Mouse (Mus musculus): ENCODE results near the gene Bsx. TPM values are rescaled to one million over a fixed set of nuclear protein-coding genes. Genes with fewer than 3 reads are reported as not detected.

Gene Bsx
- not detected in 2 replicates for polyA plus RNA-seq (2015; fragmentation: Nextera tagmentation; extraction: Ambion mirVana)

GRCm38 (mm10) chr9:40873556-40874470, at the start of gene Bsx:
Bsx (plus strand) TSS chr9:40874127.
- Histone ChIP-seq H3K36me3 (no peaks in the 10 kb centered on the region), H3K4me2 (peak within 1 kb of the TSS; percentile 57), H3K9ac (no peak within 1 kb of the TSS), H3K4me3 (replicated peaks) (peak within 1 kb of the TSS; percentile 29), H3K27ac (no peak within 1 kb of the TSS), H3K9me3 (replicated peaks) (no peaks in the 10 kb centered on the region), H3K4me1 (peaks cover 26% of the 10 kb centered on the region), H3K27me3 (peaks cover 99% of the 10 kb centered on the region)
- peak; percentile 90 for ATAC-seq (replicated peaks; ENCODE audit: low FRiP score)
- 3% methylated on average over 31 of the region's 32 CpGs for WGBS

GRCm38 (mm10) chr9:40825601-40826000, 48.3 kb upstream of the Bsx start:
- no peak overlapping the region for H3K4me3 ChIP-seq (replicated peaks)
- H3K4me2 ChIP-seq, result no peak overlapping the region
- H3K36me3 ChIP-seq, result no peaks in the 10 kb centered on the region
- no peak for ATAC-seq (replicated peaks; ENCODE audit: low FRiP score)
- H3K9ac ChIP-seq, result no peak overlapping the region
- peaks cover 13% of the 10 kb centered on the region for H3K4me1 ChIP-seq
- 38% methylated on average over 6 of the region's 6 CpGs for WGBS
- no peaks in the 10 kb centered on the region for H3K9me3 ChIP-seq (replicated peaks)
- no peak overlapping the region for H3K27ac ChIP-seq
- no peaks in the 10 kb centered on the region for H3K27me3 ChIP-seq

- Histone ChIP-seq H3K27ac (no peak overlapping the region), H3K9me3 (replicated peaks) (no peaks in the 10 kb centered on the region), H3K4me2 (no peak overlapping the region), H3K4me1 (peaks cover 4% of the 10 kb centered on the region), H3K27me3 (no peaks in the 10 kb centered on the region), H3K9ac (no peak overlapping the region), H3K4me3 (replicated peaks) (no peak overlapping the region), H3K36me3 (no peaks in the 10 kb centered on the region)
- ATAC-seq (replicated peaks; ENCODE audit: low FRiP score), result no peak
- WGBS, result 80% methylated on average over 4 of the region's 4 CpGs
These were observed 46.6 kb upstream of the Bsx start for GRCm38 (mm10) chr9:40827366-40827765.

GRCm38 (mm10) chr9:40834569-40834968, 39.4 kb upstream of the Bsx start:
- Histone ChIP-seq H3K4me3 (replicated peaks) (no peak overlapping the region), H3K9ac (no peak overlapping the region), H3K9me3 (replicated peaks) (no peaks in the 10 kb centered on the region), H3K4me1 (no peaks in the 10 kb centered on the region; the same call in 1 of the 2 replicates), H3K27ac (no peak overlapping the region), H3K27me3 (no peaks in the 10 kb centered on the region), H3K36me3 (no peaks in the 10 kb centered on the region), H3K4me2 (no peak overlapping the region)
- 3% methylated on average over 12 of the region's 12 CpGs for WGBS
- ATAC-seq (replicated peaks; ENCODE audit: low FRiP score), result no peak

GRCm38 (mm10) chr9:40836681-40837080, 37.2 kb upstream of the Bsx start:
- Histone ChIP-seq H3K4me2 (no peak overlapping the region), H3K4me1 (no peaks in the 10 kb centered on the region; the same call in 1 of the 2 replicates), H3K27me3 (no peaks in the 10 kb centered on the region), H3K9me3 (replicated peaks) (no peaks in the 10 kb centered on the region), H3K36me3 (no peaks in the 10 kb centered on the region), H3K4me3 (replicated peaks) (no peak overlapping the region), H3K27ac (no peak overlapping the region), H3K9ac (no peak overlapping the region)
- WGBS, result 87% methylated on average over 3 of the region's 3 CpGs
- ATAC-seq (replicated peaks; ENCODE audit: low FRiP score), result no peak

- WGBS, result 84% methylated on average over 3 of the region's 3 CpGs
- Histone ChIP-seq H3K4me2 (no peak overlapping the region), H3K4me1 (no peaks in the 10 kb centered on the region; the same call in 1 of the 2 replicates), H3K36me3 (no peaks in the 10 kb centered on the region), H3K4me3 (replicated peaks) (no peak overlapping the region), H3K9me3 (replicated peaks) (no peaks in the 10 kb centered on the region), H3K27ac (no peak overlapping the region), H3K27me3 (no peaks in the 10 kb centered on the region), H3K9ac (no peak overlapping the region)
- ATAC-seq (replicated peaks; ENCODE audit: low FRiP score), result no peak
These were observed 34.3 kb upstream of the Bsx start for GRCm38 (mm10) chr9:40839662-40840061.

GRCm38 (mm10) chr9:40851515-40851914, 22.4 kb upstream of the Bsx start:
- no peak for ATAC-seq (replicated peaks; ENCODE audit: low FRiP score)
- WGBS, result 50% methylated on average over 2 of the region's 2 CpGs
- peaks cover 19% of the 10 kb centered on the region for H3K27me3 ChIP-seq
- H3K4me2 ChIP-seq, result no peak overlapping the region
- H3K9me3 ChIP-seq (replicated peaks), result no peaks in the 10 kb centered on the region
- H3K36me3 ChIP-seq, result no peaks in the 10 kb centered on the region
- no peak overlapping the region for H3K27ac ChIP-seq
- no peak overlapping the region for H3K4me3 ChIP-seq (replicated peaks)
- H3K9ac ChIP-seq, result no peak overlapping the region
- no peaks in the 10 kb centered on the region for H3K4me1 ChIP-seq

- peak overlapping the region; percentile 58 for H3K4me2 ChIP-seq
- no peak overlapping the region for H3K27ac ChIP-seq
- H3K9ac ChIP-seq, result no peak overlapping the region
- no peaks in the 10 kb centered on the region for H3K9me3 ChIP-seq (replicated peaks)
- H3K36me3 ChIP-seq, result no peaks in the 10 kb centered on the region
- no peak for ATAC-seq (replicated peaks; ENCODE audit: low FRiP score)
- H3K4me1 ChIP-seq, result 0 out of 2 replicates have a peak, but pooled peaks cover 3% of the 10 kb centered on the region
- H3K4me3 ChIP-seq (replicated peaks), result peak overlapping the region; percentile 35
- H3K27me3 ChIP-seq, result peaks cover 55% of the 10 kb centered on the region
- WGBS, result 9% methylated on average over 21 of the region's 21 CpGs
These were observed 15.3 kb upstream of the Bsx start for GRCm38 (mm10) chr9:40858461-40859160.

- peak overlapping the region; percentile 35 for H3K4me3 ChIP-seq (replicated peaks)
- peaks cover 55% of the 10 kb centered on the region for H3K27me3 ChIP-seq
- H3K27ac ChIP-seq, result no peak overlapping the region
- peak overlapping the region; percentile 58 for H3K4me2 ChIP-seq
- no peaks in the 10 kb centered on the region for H3K9me3 ChIP-seq (replicated peaks)
- H3K36me3 ChIP-seq, result no peaks in the 10 kb centered on the region
- ATAC-seq (replicated peaks; ENCODE audit: low FRiP score), result no peak
- 5% methylated on average over 9 of the region's 9 CpGs for WGBS
- H3K4me1 ChIP-seq, result 0 out of 2 replicates have a peak, but pooled peaks cover 3% of the 10 kb centered on the region
- no peak overlapping the region for H3K9ac ChIP-seq
These were observed 14.7 kb upstream of the Bsx start for GRCm38 (mm10) chr9:40859196-40859595.

DNA sequence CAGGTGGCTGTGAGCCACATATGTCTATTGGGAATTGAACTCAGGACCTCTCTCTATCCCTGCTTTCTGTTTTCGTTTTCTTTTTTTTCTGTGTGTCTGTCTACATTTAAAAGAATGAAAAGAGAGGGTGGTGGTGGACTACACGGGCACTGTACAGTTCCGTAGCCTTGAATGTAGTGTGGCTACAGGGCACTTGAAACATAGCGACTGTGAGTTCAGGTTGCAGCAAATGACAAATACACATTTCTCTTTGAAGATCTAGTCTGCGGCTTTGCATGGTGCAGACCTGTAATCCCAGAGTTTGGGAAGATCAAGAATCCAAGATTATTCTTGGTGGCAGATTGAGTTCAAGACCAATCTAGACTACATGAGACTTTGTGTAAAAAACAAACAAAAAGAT, 3.6 kb upstream of the Bsx start:
- peaks cover 76% of the 10 kb centered on the region for H3K27me3 ChIP-seq
- H3K4me2 ChIP-seq, result no peak overlapping the region
- no peak overlapping the region for H3K27ac ChIP-seq
- no peak for ATAC-seq (replicated peaks; ENCODE audit: low FRiP score)
- H3K4me1 ChIP-seq, result peaks cover 12% of the 10 kb centered on the region
- H3K36me3 ChIP-seq, result no peaks in the 10 kb centered on the region
- H3K9me3 ChIP-seq (replicated peaks), result no peaks in the 10 kb centered on the region
- H3K4me3 ChIP-seq (replicated peaks), result no peak overlapping the region
- WGBS, result 82% methylated on average over 5 of the region's 5 CpGs
- H3K9ac ChIP-seq, result no peak overlapping the region

DNA sequence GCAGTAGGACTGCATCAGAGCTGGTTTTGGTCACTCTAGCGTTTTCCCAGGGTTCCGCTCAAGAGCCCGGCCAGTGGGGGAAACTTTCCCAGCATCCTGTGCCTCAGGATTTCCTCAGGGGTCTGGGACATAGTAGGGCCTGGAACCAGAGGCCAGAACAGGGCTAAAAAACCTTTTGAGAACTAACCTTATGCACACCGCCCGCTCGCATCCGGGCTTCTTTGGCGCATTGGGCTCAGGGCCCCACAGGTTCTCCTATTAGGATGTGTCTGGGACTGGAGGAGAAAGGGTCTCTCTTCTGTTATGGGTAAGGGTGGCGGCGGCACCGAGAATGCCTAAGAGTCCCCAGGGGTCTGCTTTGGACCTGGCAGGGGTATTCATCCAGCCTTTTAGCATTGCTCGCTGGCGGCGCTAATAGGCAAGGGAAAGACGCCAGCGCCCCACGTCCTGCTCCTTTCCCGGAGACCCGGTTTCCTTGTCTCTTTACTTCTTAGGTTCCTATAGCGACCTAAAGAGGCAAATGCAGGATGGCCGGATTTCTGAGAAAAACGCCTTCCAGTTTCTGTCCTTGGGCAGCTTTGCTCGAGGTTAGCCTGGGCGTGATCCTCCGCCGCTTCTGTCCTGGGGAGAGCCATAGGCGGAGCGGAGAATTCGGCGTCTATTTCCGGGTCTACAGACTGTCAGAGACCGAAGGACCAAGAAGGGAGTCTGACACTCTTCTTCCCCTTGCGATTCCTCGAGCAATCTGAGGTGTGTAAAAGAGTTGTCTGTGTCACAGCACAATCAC, 2.4 kb upstream of the Bsx start:
- Histone ChIP-seq H3K36me3 (no peaks in the 10 kb centered on the region), H3K4me3 (replicated peaks) (peak overlapping the region; percentile 17), H3K9ac (no peak overlapping the region), H3K27ac (no peak overlapping the region), H3K9me3 (replicated peaks) (no peaks in the 10 kb centered on the region), H3K27me3 (peaks cover 89% of the 10 kb centered on the region), H3K4me2 (0 out of 2 replicates have a peak overlapping the region, but pooled peaks have one; percentile 26), H3K4me1 (peaks cover 12% of the 10 kb centered on the region)
- 2% methylated on average over 34 of the region's 34 CpGs for WGBS
- ATAC-seq (replicated peaks; ENCODE audit: low FRiP score), result no peak

Data from kidney, embryonic 15.5 days (tissue).